Mouse (Mus musculus): ENCODE data around the gene Ttc22. TPM values are rescaled to one million over a fixed set of nuclear protein-coding genes. Genes with fewer than 3 reads are reported as not detected.

Gene Ttc22
- polyA plus RNA-seq, 1 experiment = not detected

GRCm38 (mm10) chr4:106650833-106651527 lies 28.7 kb downstream of the Ttc22 start, which contains the start of gene Pars2:
Gene Pars2, plus strand, starts transcription at chr4:106651069.
- H3K4me3 ChIP-seq (ENCODE audit: insufficient read depth, low read length) = peak within 1 kb of the TSS; percentile 93
- H3K4me1 ChIP-seq (ENCODE audit: control insufficient read depth, insufficient read depth, low read length) = peaks cover 4% of the 10 kb centered on the region
- no peak within 1 kb of the TSS for H3K27ac ChIP-seq (ENCODE audit: insufficient read depth, low read depth, low read length)
- TF ChIP-seq CTCF (IDR thresholded peaks at IDR 0.05; ENCODE audit: low read depth, low read length) = no peak
- no peak for TF ChIP-seq POLR2A (IDR thresholded peaks at IDR 0.05; ENCODE audit: borderline replicate concordance, low read depth, low read length)

GRCm38 (mm10) chr4:106652546-106652945 lies 30.3 kb downstream of the Ttc22 start:
- TF ChIP-seq CTCF (IDR thresholded peaks at IDR 0.05; ENCODE audit: low read depth, low read length) = no peak
- TF ChIP-seq POLR2A (IDR thresholded peaks at IDR 0.05; ENCODE audit: borderline replicate concordance, low read depth, low read length) = no peak
- H3K4me1 ChIP-seq (ENCODE audit: control insufficient read depth, insufficient read depth, low read length) = peaks cover 4% of the 10 kb centered on the region
- no peak overlapping the region for H3K4me3 ChIP-seq (ENCODE audit: insufficient read depth, low read length)
- H3K27ac ChIP-seq (ENCODE audit: insufficient read depth, low read depth, low read length) = no peak overlapping the region

GRCm38 (mm10) chr4:106653051-106653450 lies 30.8 kb downstream of the Ttc22 start:
- no peak for TF ChIP-seq POLR2A (IDR thresholded peaks at IDR 0.05; ENCODE audit: borderline replicate concordance, low read depth, low read length)
- TF ChIP-seq CTCF (IDR thresholded peaks at IDR 0.05; ENCODE audit: low read depth, low read length) = no peak
- Histone ChIP-seq H3K4me1 (ENCODE audit: control insufficient read depth, insufficient read depth, low read length) (peaks cover 4% of the 10 kb centered on the region), H3K27ac (ENCODE audit: insufficient read depth, low read depth, low read length) (no peak overlapping the region), H3K4me3 (ENCODE audit: insufficient read depth, low read length) (no peak overlapping the region)

- Histone ChIP-seq H3K4me1 (ENCODE audit: control insufficient read depth, insufficient read depth, low read length) (peaks cover 4% of the 10 kb centered on the region), H3K27ac (ENCODE audit: insufficient read depth, low read depth, low read length) (no peak overlapping the region), H3K4me3 (ENCODE audit: insufficient read depth, low read length) (no peak overlapping the region)
- TF ChIP-seq CTCF (IDR thresholded peaks at IDR 0.05; ENCODE audit: low read depth, low read length) (no peak), POLR2A (IDR thresholded peaks at IDR 0.05; ENCODE audit: borderline replicate concordance, low read depth, low read length) (no peak)
Observed at GRCm38 (mm10) chr4:106655681-106656080, 33.4 kb downstream of the Ttc22 start.

GRCm38 (mm10) chr4:106663956-106664470 lies 41.8 kb downstream of the Ttc22 start:
- TF ChIP-seq CTCF (IDR thresholded peaks at IDR 0.05; ENCODE audit: low read depth, low read length) (no peak), POLR2A (IDR thresholded peaks at IDR 0.05; ENCODE audit: borderline replicate concordance, low read depth, low read length) (no peak)
- H3K4me1 ChIP-seq (ENCODE audit: control insufficient read depth, insufficient read depth, low read length) = no peaks in the 10 kb centered on the region
- H3K27ac ChIP-seq (ENCODE audit: insufficient read depth, low read depth, low read length) = no peak overlapping the region
- H3K4me3 ChIP-seq (ENCODE audit: insufficient read depth, low read length) = no peak overlapping the region

GRCm38 (mm10) chr4:106664697-106665096 lies 42.5 kb downstream of the Ttc22 start:
- TF ChIP-seq POLR2A (IDR thresholded peaks at IDR 0.05; ENCODE audit: borderline replicate concordance, low read depth, low read length) (no peak), CTCF (IDR thresholded peaks at IDR 0.05; ENCODE audit: low read depth, low read length) (no peak)
- Histone ChIP-seq H3K27ac (ENCODE audit: insufficient read depth, low read depth, low read length) (no peak overlapping the region), H3K4me1 (ENCODE audit: control insufficient read depth, insufficient read depth, low read length) (no peaks in the 10 kb centered on the region)

GRCm38 (mm10) chr4:106665269-106665668 lies 43.0 kb downstream of the Ttc22 start:
- no peak for TF ChIP-seq POLR2A (IDR thresholded peaks at IDR 0.05; ENCODE audit: borderline replicate concordance, low read depth, low read length)
- no peak for TF ChIP-seq CTCF (IDR thresholded peaks at IDR 0.05; ENCODE audit: low read depth, low read length)
- Histone ChIP-seq H3K4me3 (ENCODE audit: insufficient read depth, low read length) (no peak overlapping the region), H3K4me1 (ENCODE audit: control insufficient read depth, insufficient read depth, low read length) (no peaks in the 10 kb centered on the region), H3K27ac (ENCODE audit: insufficient read depth, low read depth, low read length) (no peak overlapping the region)

More at GRCm38 (mm10) chr4:106664697-106665096, 42.5 kb downstream of the Ttc22 start:
- H3K4me3 ChIP-seq (ENCODE audit: insufficient read depth, low read length) = no peak overlapping the region

- no peak for TF ChIP-seq POLR2A (IDR thresholded peaks at IDR 0.05; ENCODE audit: borderline replicate concordance, low read depth, low read length)
- no peak for TF ChIP-seq CTCF (IDR thresholded peaks at IDR 0.05; ENCODE audit: low read depth, low read length)
- Histone ChIP-seq H3K4me1 (ENCODE audit: control insufficient read depth, insufficient read depth, low read length) (no peaks in the 10 kb centered on the region), H3K4me3 (ENCODE audit: insufficient read depth, low read length) (no peak overlapping the region), H3K27ac (ENCODE audit: insufficient read depth, low read depth, low read length) (no peak overlapping the region)
Observed at GRCm38 (mm10) chr4:106665673-106666072, 43.4 kb downstream of the Ttc22 start.

- Histone ChIP-seq H3K4me3 (ENCODE audit: insufficient read depth, low read length) (no peak overlapping the region), H3K4me1 (ENCODE audit: control insufficient read depth, insufficient read depth, low read length) (no peaks in the 10 kb centered on the region), H3K27ac (ENCODE audit: insufficient read depth, low read depth, low read length) (no peak overlapping the region)
- TF ChIP-seq POLR2A (IDR thresholded peaks at IDR 0.05; ENCODE audit: borderline replicate concordance, low read depth, low read length) (no peak), CTCF (IDR thresholded peaks at IDR 0.05; ENCODE audit: low read depth, low read length) (no peak)
Observed at GRCm38 (mm10) chr4:106666546-106666945, 44.3 kb downstream of the Ttc22 start.

- peaks cover 3% of the 10 kb centered on the region for H3K4me1 ChIP-seq (ENCODE audit: control insufficient read depth, insufficient read depth, low read length)
- TF ChIP-seq POLR2A (IDR thresholded peaks at IDR 0.05; ENCODE audit: borderline replicate concordance, low read depth, low read length) (no peak), CTCF (IDR thresholded peaks at IDR 0.05; ENCODE audit: low read depth, low read length) (no peak)
- no peak overlapping the region for H3K27ac ChIP-seq (ENCODE audit: insufficient read depth, low read depth, low read length)
- H3K4me3 ChIP-seq (ENCODE audit: insufficient read depth, low read length) = no peak overlapping the region
Observed at GRCm38 (mm10) chr4:106676749-106677148, 54.5 kb downstream of the Ttc22 start.

Data from bone marrow macrophage, adult 2 months (primary cell).